Mouse (Mus musculus) CH12.LX (cell line): Measurements from ENCODE around the gene Rab19.

Experiments
- CHD1 ChIP-seq: IDR thresholded peaks from 2 replicates; pipeline ENCODE4 v1.6.1; 2012; ENCODE audit warnings: low read depth, low read length, improper control_type of control experiment, inconsistent platforms
- CTCF ChIP-seq, 2 experiments: IDR thresholded peaks in 1 of 2; conservative IDR thresholded peaks in 1 of 2; 2 replicates each; pipeline ENCODE4 v1.5.1; 2011 to 2012; ENCODE audit warnings: low read depth in 2 of 2, low read length in 2 of 2, improper control_type of control experiment in 1 of 2, inconsistent platforms in 1 of 2, mild to moderate bottlenecking in 1 of 2, moderate library complexity in 1 of 2
- E2F4 ChIP-seq: IDR thresholded peaks from 2 replicates; pipeline ENCODE4 v1.6.1; 2011; ENCODE audit warnings: low read depth, low read length, improper control_type of control experiment; ENCODE audit not compliant: insufficient replicate concordance
- MYC ChIP-seq: IDR thresholded peaks from 2 replicates; pipeline ENCODE4 v1.6.1; 2011; ENCODE audit warnings: low read depth, mild to moderate bottlenecking, improper control_type of control experiment, low read length
- NELFE ChIP-seq: IDR thresholded peaks from 2 replicates; pipeline ENCODE4 v1.6.1; 2011; ENCODE audit warnings: low read depth, low read length, improper control_type of control experiment
- POLR2AphosphoS2 ChIP-seq: IDR thresholded peaks from 2 replicates; pipeline ENCODE4 v1.6.1; 2011; ENCODE audit warnings: low read depth, low read length, improper control_type of control experiment
- TCF12 ChIP-seq: IDR thresholded peaks from 2 replicates; pipeline ENCODE4 v1.6.1; 2014; ENCODE audit warnings: low read depth, mild to moderate bottlenecking, inconsistent platforms, low read length, improper control_type of control experiment

- TF ChIP-seq TCF12 (0 out of 2 replicates have a peak, but pooled peaks have one; percentile 57), MYC (no peak), NELFE (peak; percentile 58), POLR2AphosphoS2 (no peak), CTCF (conservative IDR thresholded peaks at IDR 0.05 in 1 of 2, IDR thresholded peaks at IDR 0.05 in 1 of 2; ENCODE audit: low read depth in 2 of 2, low read length in 2 of 2) (no peak), E2F4 (no peak), CHD1 (no peak)
Measured at GRCm38 (mm10) chr6:39419851-39420721, 39.1 kb downstream of the Rab19 start, which contains the start of gene Mkrn1.
